Comparison of ENCODE assay signal across 17 mouse cellular contexts in the genomic region with DNA sequence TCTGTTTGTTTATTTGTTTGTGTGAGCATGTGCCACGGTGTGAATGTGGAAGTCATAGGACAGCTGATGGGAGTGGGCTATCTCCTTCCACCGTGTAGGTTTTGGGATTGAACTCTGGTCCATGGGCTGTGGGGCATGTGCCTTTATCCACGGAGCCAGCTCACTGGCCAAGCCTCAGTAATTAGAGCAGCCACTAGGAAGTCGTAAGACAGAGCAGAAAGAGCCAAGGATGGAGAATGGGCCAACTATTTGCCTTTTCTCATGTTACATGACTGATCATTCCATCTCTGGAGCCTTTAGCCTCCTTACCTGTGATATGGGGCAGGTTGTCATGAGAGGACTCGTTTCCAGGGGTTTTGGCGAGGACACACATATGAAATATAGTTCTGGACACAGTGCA. TPM values are rescaled to one million over a fixed set of nuclear protein-coding genes. Genes with fewer than 3 reads are reported as not detected.
DNase-seq lines count a peak whose midpoint lies in the region; ATAC-seq and TF ChIP-seq lines count a peak whose summit lies in the region.
"Had no signal": no experiment of that assay in that cellular context is flagged by ENCODE, and none has a peak within 500 bp of the region (broad histone marks: within the 10 kb centered on the region; RNA-seq: fewer than 3 reads in every experiment).

No protein-coding gene starts in this region.

- H3K36me3 ChIP-seq in forebrain, embryonic 15.5 days = peaks cover 31% of the 10 kb centered on the region
- peaks cover 20% of the 10 kb centered on the region; the same call in 1 of the 2 replicates for H3K36me3 ChIP-seq in hindbrain, postnatal 0 days (ENCODE audit: insufficient read depth, low read length)
- H3K36me3 ChIP-seq in neural tube, embryonic 13.5 days = peaks cover 31% of the 10 kb centered on the region
- H3K36me3 ChIP-seq: G1E had no signal

- peak overlapping the region; percentile 88 for H3K4me3 ChIP-seq in layer of hippocampus, adult 2 months
- 0 out of 2 replicates have a peak overlapping the region, but pooled peaks have one; percentile 86 for H3K4me3 ChIP-seq in forebrain, embryonic 15.5 days
- no peak overlapping the region for H3K4me3 ChIP-seq in hindbrain, postnatal 0 days (ENCODE audit: low read length)
- peak overlapping the region; percentile 84 for H3K4me3 ChIP-seq in neural tube, embryonic 13.5 days
- H3K4me3 ChIP-seq: gastrocnemius, adult 2 months; heart, adult 2 months; megakaryocyte, embryonic 14.5 days had no signal

- H3K4me2 ChIP-seq in forebrain, embryonic 15.5 days (replicated peaks) = peak overlapping the region; percentile 69
- H3K4me2 ChIP-seq in hindbrain, postnatal 0 days (ENCODE audit: low read depth, low read length) = peak overlapping the region; percentile 87
- H3K4me2 ChIP-seq in neural tube, embryonic 13.5 days = peak overlapping the region; percentile 99
- H3K4me2 ChIP-seq: lung, embryonic 14.5 days had no signal

- H3K27ac ChIP-seq in layer of hippocampus, adult 2 months = peak overlapping the region; percentile 99
- no peak overlapping the region for H3K27ac ChIP-seq in forebrain, embryonic 15.5 days (replicated peaks)
- H3K27ac ChIP-seq in hindbrain, postnatal 0 days = no peak overlapping the region
- peak overlapping the region; percentile 98 for H3K27ac ChIP-seq in neural tube, embryonic 13.5 days (replicated peaks)
- H3K27ac ChIP-seq: gastrocnemius, adult 2 months; heart, adult 2 months had no signal

- H3K9me3 ChIP-seq in forebrain, embryonic 15.5 days = no peaks in the 10 kb centered on the region
- H3K9me3 ChIP-seq in hindbrain, postnatal 0 days (ENCODE audit: low read length) = no peaks in the 10 kb centered on the region
- no peaks in the 10 kb centered on the region for H3K9me3 ChIP-seq in neural tube, embryonic 13.5 days
- H3K9me3 ChIP-seq: G1E had no signal

- no peak overlapping the region for H3K9ac ChIP-seq in forebrain, embryonic 15.5 days (replicated peaks)
- no peak overlapping the region for H3K9ac ChIP-seq in hindbrain, postnatal 0 days (replicated peaks; ENCODE audit: low read length)
- H3K9ac ChIP-seq in neural tube, embryonic 13.5 days = peak overlapping the region; percentile 96
- H3K9ac ChIP-seq: lung, embryonic 14.5 days had no signal

- ATAC-seq in forebrain, embryonic 15.5 days (replicated peaks) = no peak
- ATAC-seq in hindbrain, postnatal 0 days = no peak
- ATAC-seq in neural tube, embryonic 13.5 days (ENCODE audit: low read depth) = no peak
- no peak for ATAC-seq in megakaryocyte-erythroid progenitor cell, adult 5-6 weeks (replicated peaks; ENCODE audit: low FRiP score, low TSS enrichment, poor library complexity, severe bottlenecking)
- ATAC-seq in megakaryocyte progenitor cell, adult 5-6 weeks (replicated peaks; ENCODE audit: poor library complexity) = no peak

- TF ChIP-seq CTCF in layer of hippocampus, adult 2 months (conservative IDR thresholded peaks at IDR 0.05) = no peak
- no peak for TF ChIP-seq CTCF in hindbrain, postnatal 0 days (IDR thresholded peaks at IDR 0.05; ENCODE audit: low read depth)

- H3K4me1 ChIP-seq in forebrain, embryonic 15.5 days = peaks cover 66% of the 10 kb centered on the region
- H3K4me1 ChIP-seq in hindbrain, postnatal 0 days (ENCODE audit: insufficient read depth, low read length) = peaks cover 27% of the 10 kb centered on the region
- peaks cover 84% of the 10 kb centered on the region for H3K4me1 ChIP-seq in neural tube, embryonic 13.5 days (replicated peaks)

- 63% methylated on average over 6 of the region's 6 CpGs for WGBS in forebrain, embryonic 15.5 days
- WGBS in hindbrain, postnatal 0 days = 54% methylated on average over 6 of the region's 6 CpGs
- WGBS in neural tube, embryonic 13.5 days = 51% methylated on average over 6 of the region's 6 CpGs

- no peak for DNase-seq in layer of hippocampus, adult 2 months (ENCODE audit: low spot score in 2 of 2)
- DNase-seq in layer of hippocampus, adult 9-11 months = no peak
- DNase-seq in hindbrain, postnatal 0 days (ENCODE audit: low spot score) = no peak
- no peak for DNase-seq in gastrocnemius, adult 8-10 months (ENCODE audit: low spot score in 2 of 2)
- DNase-seq: adrenal gland, postnatal 14 days; gastrocnemius, adult 2 months; heart, adult 2 months; heart, postnatal 10 days; kidney, adult 11 months; kidney, postnatal 4 days; lung, embryonic 14.5 days had no signal

- 0 out of 2 replicates have a peak, but pooled peaks cover 6% of the 10 kb centered on the region for H3K27me3 ChIP-seq in forebrain, embryonic 15.5 days
- H3K27me3 ChIP-seq in hindbrain, postnatal 0 days (ENCODE audit: insufficient read depth, low read length) = no peaks in the 10 kb centered on the region
- peaks cover 19% of the 10 kb centered on the region for H3K27me3 ChIP-seq in neural tube, embryonic 13.5 days

RNA-seq across cellular contexts. Expression of gene Rundc3a, which starts 3.1 kb away (rescaled TPM):
- 100 to 1,000 TPM; 482 to 488 TPM for total RNA-seq in layer of hippocampus, adult 2 months (2021)
- 149 and 150 TPM in 2 replicates for polyA plus RNA-seq in forebrain, embryonic 15.5 days (2015; fragmentation: Nextera tagmentation; extraction: Ambion mirVana)
- total RNA-seq in hindbrain, postnatal 0 days (2014; rRNA removed) = 310 and 349 TPM in 2 replicates
- 114 and 125 TPM in 2 replicates for polyA plus RNA-seq in hindbrain, postnatal 0 days (2015; fragmentation: Nextera tagmentation; extraction: Ambion mirVana)
- 156 and 161 TPM in 2 replicates for polyA plus RNA-seq in neural tube, embryonic 13.5 days (2015; fragmentation: Nextera tagmentation; extraction: Ambion mirVana)
- total RNA-seq in megakaryocyte-erythroid progenitor cell, adult 5-6 weeks (2014; fragmentation: Nextera tagmentation) = not detected in 2 replicates
- total RNA-seq in megakaryocyte-erythroid progenitor cell, adult 5-6 weeks (2017) = not detected in 2 replicates
- not detected in 2 replicates for total RNA-seq in megakaryocyte progenitor cell, adult 5-6 weeks (2015)
- total RNA-seq in megakaryocyte progenitor cell, adult 5-6 weeks (2017) = not detected in 2 replicates
- under 1 TPM in 1 of 4 experiments, not detected in 3; 0.21 TPM for total RNA-seq in gastrocnemius, adult 8-10 months (2022)
- total RNA-seq: gastrocnemius, adult 2 months had no signal
- polyA plus RNA-seq: G1E had no signal

RNA-seq across cellular contexts. Expression of gene Slc25a39, which starts 11.5 kb away (rescaled TPM):
- total RNA-seq in layer of hippocampus, adult 2 months (2021) = 10 to 100 TPM; 62.5 to 62.6 TPM
- 144 TPM in 2 replicates for polyA plus RNA-seq in forebrain, embryonic 15.5 days (2015; fragmentation: Nextera tagmentation; extraction: Ambion mirVana)
- 169 and 194 TPM in 2 replicates for total RNA-seq in hindbrain, postnatal 0 days (2014; rRNA removed)
- polyA plus RNA-seq in hindbrain, postnatal 0 days (2015; fragmentation: Nextera tagmentation; extraction: Ambion mirVana) = 165 and 176 TPM in 2 replicates
- 154 TPM in 2 replicates for polyA plus RNA-seq in neural tube, embryonic 13.5 days (2015; fragmentation: Nextera tagmentation; extraction: Ambion mirVana)
- 115 and 148 TPM in 2 replicates for total RNA-seq in megakaryocyte-erythroid progenitor cell, adult 5-6 weeks (2014; fragmentation: Nextera tagmentation)
- total RNA-seq in megakaryocyte-erythroid progenitor cell, adult 5-6 weeks (2017) = 43.8 and 55.9 TPM in 2 replicates
- 95.5 and 124 TPM in 2 replicates for total RNA-seq in megakaryocyte progenitor cell, adult 5-6 weeks (2015)
- 48.7 and 52.7 TPM in 2 replicates for total RNA-seq in megakaryocyte progenitor cell, adult 5-6 weeks (2017)
- 10 to 100 TPM; 61.2 to 72.2 (median 66.7) TPM for total RNA-seq in gastrocnemius, adult 8-10 months (2022)

RNA-seq across cellular contexts. Expression of gene Slc4a1, which starts 30.3 kb away (rescaled TPM):
- under 1 TPM; 0.15 to 0.23 TPM for total RNA-seq in layer of hippocampus, adult 2 months (2021)
- 1.9 and 2.6 TPM in 2 replicates for polyA plus RNA-seq in forebrain, embryonic 15.5 days (2015; fragmentation: Nextera tagmentation; extraction: Ambion mirVana)
- total RNA-seq in hindbrain, postnatal 0 days (2014; rRNA removed) = 0.22 and 0.84 TPM in 2 replicates
- polyA plus RNA-seq in hindbrain, postnatal 0 days (2015; fragmentation: Nextera tagmentation; extraction: Ambion mirVana) = 0.48 and 0.54 TPM in 2 replicates
- 4.2 and 4.9 TPM in 2 replicates for polyA plus RNA-seq in neural tube, embryonic 13.5 days (2015; fragmentation: Nextera tagmentation; extraction: Ambion mirVana)
- 0.42 and 0.46 TPM in 2 replicates for total RNA-seq in megakaryocyte-erythroid progenitor cell, adult 5-6 weeks (2014; fragmentation: Nextera tagmentation)
- 0.27 and 6.8 TPM in 2 replicates for total RNA-seq in megakaryocyte-erythroid progenitor cell, adult 5-6 weeks (2017)
- total RNA-seq in megakaryocyte progenitor cell, adult 5-6 weeks (2015) = 1.1 and 2.0 TPM in 2 replicates
- total RNA-seq in megakaryocyte progenitor cell, adult 5-6 weeks (2017) = 0.61 and 0.62 TPM in 2 replicates
- total RNA-seq in gastrocnemius, adult 8-10 months (2022) = 1 to 10 TPM in 1 of 4 experiments, not detected in 3; 1.0 TPM

RNA-seq across cellular contexts. Expression of gene Grn, which starts 33.9 kb away (rescaled TPM):
- 10 to 100 TPM; 60.6 to 66.4 TPM for total RNA-seq in layer of hippocampus, adult 2 months (2021)
- polyA plus RNA-seq in forebrain, embryonic 15.5 days (2015; fragmentation: Nextera tagmentation; extraction: Ambion mirVana) = 61.8 and 62.0 TPM in 2 replicates
- total RNA-seq in hindbrain, postnatal 0 days (2014; rRNA removed) = 85.6 and 98.5 TPM in 2 replicates
- polyA plus RNA-seq in hindbrain, postnatal 0 days (2015; fragmentation: Nextera tagmentation; extraction: Ambion mirVana) = 98.4 and 104 TPM in 2 replicates
- polyA plus RNA-seq in neural tube, embryonic 13.5 days (2015; fragmentation: Nextera tagmentation; extraction: Ambion mirVana) = 83.3 and 88.6 TPM in 2 replicates
- 16.1 and 17.8 TPM in 2 replicates for total RNA-seq in megakaryocyte-erythroid progenitor cell, adult 5-6 weeks (2014; fragmentation: Nextera tagmentation)
- 5.4 and 14.2 TPM in 2 replicates for total RNA-seq in megakaryocyte-erythroid progenitor cell, adult 5-6 weeks (2017)
- total RNA-seq in megakaryocyte progenitor cell, adult 5-6 weeks (2015) = 119 and 136 TPM in 2 replicates
- 44.0 and 45.4 TPM in 2 replicates for total RNA-seq in megakaryocyte progenitor cell, adult 5-6 weeks (2017)
- 10 to 100 TPM; 12.2 to 21.8 (median 17.0) TPM for total RNA-seq in gastrocnemius, adult 8-10 months (2022)

RNA-seq across cellular contexts. Expression of gene Fam171a2, which starts 51.2 kb away (rescaled TPM):
- total RNA-seq in layer of hippocampus, adult 2 months (2021) = 100 to 1,000 TPM in 1 of 2 experiments, 10 to 100 TPM in 1; 92.5 to 102 TPM
- polyA plus RNA-seq in forebrain, embryonic 15.5 days (2015; fragmentation: Nextera tagmentation; extraction: Ambion mirVana) = 22.5 and 24.3 TPM in 2 replicates
- 546 and 699 TPM in 2 replicates for total RNA-seq in hindbrain, postnatal 0 days (2014; rRNA removed)
- polyA plus RNA-seq in hindbrain, postnatal 0 days (2015; fragmentation: Nextera tagmentation; extraction: Ambion mirVana) = 20.6 and 21.0 TPM in 2 replicates
- 20.3 and 21.6 TPM in 2 replicates for polyA plus RNA-seq in neural tube, embryonic 13.5 days (2015; fragmentation: Nextera tagmentation; extraction: Ambion mirVana)
- 0.82 TPM in 1 of 2 replicates, not detected in the other for total RNA-seq in megakaryocyte-erythroid progenitor cell, adult 5-6 weeks (2014; fragmentation: Nextera tagmentation)
- 0.28 TPM in 1 of 2 replicates, not detected in the other for total RNA-seq in megakaryocyte-erythroid progenitor cell, adult 5-6 weeks (2017)
- 0.05 and 0.07 TPM in 2 replicates for total RNA-seq in megakaryocyte progenitor cell, adult 5-6 weeks (2015)
- total RNA-seq in megakaryocyte progenitor cell, adult 5-6 weeks (2017) = 0.04 and 0.24 TPM in 2 replicates
- total RNA-seq in gastrocnemius, adult 8-10 months (2022) = 1 to 10 TPM in 3 of 4 experiments, under 1 TPM in 1; 0.97 to 1.5 (median 1.2) TPM

Comparison
In these comparisons a context has a peak if more than half of its experiments do, and no peak if none do; other contexts are left out.
1. H3K27ac ChIP-seq: peak in layer of hippocampus, adult 2 months (single experiment) and neural tube, embryonic 13.5 days (single experiment); none in forebrain, embryonic 15.5 days (single experiment) and hindbrain, postnatal 0 days (single experiment).
2. RNA of gene Rundc3a, which starts 3.1 kb away (total RNA-seq): 482 to 488 TPM in layer of hippocampus, adult 2 months and 310 to 349 TPM in hindbrain, postnatal 0 days; 0.21 TPM in gastrocnemius, adult 8-10 months, not detected in megakaryocyte progenitor cell, adult 5-6 weeks and not detected in megakaryocyte-erythroid progenitor cell, adult 5-6 weeks; every median in the first group is over 100 times any median in the second.
3. Peak in every context shown above with its lines, with median percentiles within 50 percentile points of each other: H3K4me2 ChIP-seq.